Comparison of ENCODE assay signal across 21 mouse cellular contexts in the genomic region with DNA sequence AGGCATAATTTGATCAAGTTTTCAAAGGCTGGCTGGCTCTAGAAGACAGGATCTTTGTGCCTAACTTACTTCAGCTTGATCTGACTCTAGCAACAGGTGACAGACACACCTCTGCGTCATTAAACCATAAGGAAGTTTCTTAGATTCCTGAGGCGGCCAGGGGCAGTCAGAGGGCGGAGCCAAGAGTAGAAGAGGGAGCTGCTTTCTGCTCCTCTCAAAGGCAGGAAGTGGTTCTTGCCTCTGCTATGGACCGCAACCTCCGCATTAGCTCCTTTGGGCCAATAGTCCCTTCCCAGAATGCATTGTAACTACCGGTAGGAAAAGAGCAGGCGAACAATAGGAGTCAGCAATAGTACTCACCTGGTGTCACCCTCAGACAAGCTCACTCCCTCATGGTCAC. TPM values are rescaled to one million over a fixed set of nuclear protein-coding genes. Genes with fewer than 3 reads are reported as not detected.
DNase-seq lines count a peak whose midpoint lies in the region; ATAC-seq lines count a peak whose summit lies in the region.
"Had no signal": no experiment of that assay in that cellular context is flagged by ENCODE, and none has a peak within 500 bp of the region (broad histone marks: within the 10 kb centered on the region; RNA-seq: fewer than 3 reads in every experiment).

No protein-coding gene starts in this region.

- H3K36me3 ChIP-seq in heart, embryonic 16.5 days (ENCODE audit: control insufficient read depth, insufficient read depth), result no peaks in the 10 kb centered on the region
- H3K36me3 ChIP-seq in liver, embryonic 12.5 days, result no peaks in the 10 kb centered on the region
- H3K36me3 ChIP-seq: heart, embryonic 15.5 days; limb, embryonic 12.5 days; midbrain, embryonic 10.5 days had no signal

- peaks cover 2% of the 10 kb centered on the region; the same call in 1 of the 2 replicates for H3K27me3 ChIP-seq in heart, embryonic 16.5 days (ENCODE audit: control insufficient read depth, insufficient read depth, low read length)
- H3K27me3 ChIP-seq in liver, embryonic 12.5 days (replicated peaks), result 0 out of 2 replicates have a peak, but pooled peaks cover 5% of the 10 kb centered on the region

- no peak overlapping the region for H3K27ac ChIP-seq in heart, embryonic 16.5 days (ENCODE audit: low read length)
- H3K27ac ChIP-seq in liver, embryonic 12.5 days, result no peak overlapping the region
- H3K27ac ChIP-seq: heart, embryonic 15.5 days; limb, embryonic 12.5 days; midbrain, embryonic 10.5 days had no signal

- H3K4me1 ChIP-seq in heart, embryonic 16.5 days (ENCODE audit: control insufficient read depth, insufficient read depth, low read length), result no peaks in the 10 kb centered on the region
- H3K4me1 ChIP-seq in liver, embryonic 12.5 days, result no peaks in the 10 kb centered on the region

- no peak overlapping the region for H3K4me2 ChIP-seq in heart, embryonic 16.5 days (ENCODE audit: low read depth, low read length)
- no peak overlapping the region for H3K4me2 ChIP-seq in liver, embryonic 12.5 days
- H3K4me2 ChIP-seq: heart, embryonic 15.5 days; limb, embryonic 12.5 days; lung, embryonic 14.5 days had no signal

- no peak for DNase-seq in heart, adult 11 months
- peak; percentile 83 for DNase-seq in large intestine, adult 2 months (ENCODE audit: low read depth, low spot score)
- peak; percentile 68 for DNase-seq in thymus, postnatal 0 days (ENCODE audit: low spot score)
- no peak for DNase-seq in layer of hippocampus, adult 18-20 months (ENCODE audit: low spot score in 2 of 2)
- no peak for DNase-seq in urinary bladder, postnatal 25 days (ENCODE audit: low spot score)
- DNase-seq: adrenal gland, postnatal 14 days; cerebellum, postnatal 14 days; gastrocnemius, postnatal 36 days; kidney, postnatal 10 days; lung, embryonic 14.5 days had no signal

- H3K4me3 ChIP-seq in heart, embryonic 16.5 days (ENCODE audit: low read length), result no peak overlapping the region
- no peak overlapping the region for H3K4me3 ChIP-seq in liver, embryonic 12.5 days
- H3K4me3 ChIP-seq: heart, embryonic 15.5 days; limb, embryonic 12.5 days; midbrain, embryonic 10.5 days; myocyte had no signal

- ATAC-seq in heart, embryonic 16.5 days (replicated peaks; ENCODE audit: extremely low read depth, insufficient read depth, low FRiP score), result 0 out of 2 replicates have a peak, but pooled peaks have one; percentile 38
- peak; percentile 96 for ATAC-seq in activated CD4-positive, CD25-positive, alpha-beta regulatory T cell, adult 4 months
- no peak for ATAC-seq in liver, embryonic 12.5 days

- no peaks in the 10 kb centered on the region for H3K9me3 ChIP-seq in heart, embryonic 16.5 days (replicated peaks; ENCODE audit: control insufficient read depth, low read length)
- H3K9me3 ChIP-seq in liver, embryonic 12.5 days (replicated peaks), result no peaks in the 10 kb centered on the region
- H3K9me3 ChIP-seq: heart, embryonic 15.5 days; limb, embryonic 12.5 days; midbrain, embryonic 10.5 days had no signal

- WGBS in heart, embryonic 16.5 days, result 59% methylated on average over 7 of the region's 7 CpGs
- WGBS in large intestine, adult 2 months, result 25% methylated on average over 7 of the region's 7 CpGs
- WGBS in liver, embryonic 12.5 days (ENCODE audit: insufficient replicate concordance), result 37% methylated on average over 7 of the region's 7 CpGs

- H3K9ac ChIP-seq in heart, embryonic 16.5 days (ENCODE audit: low read length), result no peak overlapping the region
- H3K9ac ChIP-seq in liver, embryonic 12.5 days, result no peak overlapping the region
- H3K9ac ChIP-seq: heart, embryonic 15.5 days; limb, embryonic 12.5 days; lung, embryonic 14.5 days had no signal

RNA-seq across cellular contexts. Expression of gene 1700021F07Rik, which starts 12.2 kb away (rescaled TPM):
- polyA plus RNA-seq in heart, embryonic 16.5 days (2015; fragmentation: Nextera tagmentation; extraction: Ambion mirVana), result not detected in 2 replicates
- polyA plus RNA-seq in activated CD4-positive, CD25-positive, alpha-beta regulatory T cell, adult 4 months (2017; shearing (Covaris generic)), result not detected
- not detected in 2 replicates for polyA plus RNA-seq in large intestine, adult 2 months (2012; rRNA removed)
- polyA plus RNA-seq in thymus, postnatal 0 days (2015; fragmentation: Nextera tagmentation; extraction: Ambion mirVana), result not detected in 2 replicates
- polyA plus RNA-seq in liver, embryonic 12.5 days (2016; fragmentation: Nextera tagmentation; extraction: Ambion mirVana), result not detected in 2 replicates
- total RNA-seq in layer of hippocampus, adult 18-20 months (2021), result not detected
- total RNA-seq: adrenal gland, postnatal 14 days; ES-E14; gastrocnemius, postnatal 36 days; left cerebral cortex, adult 18-20 months had no signal
- polyA plus RNA-seq: embryonic facial prominence, embryonic 11.5 days; heart, embryonic 15.5 days; hindbrain, embryonic 16.5 days; limb, embryonic 12.5 days; lung, embryonic 14.5 days; midbrain, embryonic 10.5 days; myocyte had no signal

RNA-seq across cellular contexts. Expression of gene Ankrd60, which starts 43.6 kb away (rescaled TPM):
- not detected in 2 replicates for polyA plus RNA-seq in heart, embryonic 16.5 days (2015; fragmentation: Nextera tagmentation; extraction: Ambion mirVana)
- not detected for polyA plus RNA-seq in activated CD4-positive, CD25-positive, alpha-beta regulatory T cell, adult 4 months (2017; shearing (Covaris generic))
- not detected in 2 replicates for polyA plus RNA-seq in large intestine, adult 2 months (2012; rRNA removed)
- polyA plus RNA-seq in thymus, postnatal 0 days (2015; fragmentation: Nextera tagmentation; extraction: Ambion mirVana), result 0.30 TPM in 1 of 2 replicates, not detected in the other
- not detected in 2 replicates for polyA plus RNA-seq in liver, embryonic 12.5 days (2016; fragmentation: Nextera tagmentation; extraction: Ambion mirVana)
- total RNA-seq in layer of hippocampus, adult 18-20 months (2021), result not detected
- total RNA-seq: adrenal gland, postnatal 14 days; ES-E14; gastrocnemius, postnatal 36 days; left cerebral cortex, adult 18-20 months had no signal
- polyA plus RNA-seq: embryonic facial prominence, embryonic 11.5 days; heart, embryonic 15.5 days; hindbrain, embryonic 16.5 days; limb, embryonic 12.5 days; lung, embryonic 14.5 days; midbrain, embryonic 10.5 days; myocyte had no signal

Comparison
In these comparisons a context has a peak if more than half of its experiments do, and no peak if none do; other contexts are left out.
1. DNase-seq: peak in large intestine, adult 2 months (single experiment) and thymus, postnatal 0 days (single experiment); none in heart, adult 11 months (single experiment), layer of hippocampus, adult 18-20 months (0 of 2) and urinary bladder, postnatal 25 days (single experiment).